1 mouse cellular context compared by ENCODE assay signal in the genomic region with DNA sequence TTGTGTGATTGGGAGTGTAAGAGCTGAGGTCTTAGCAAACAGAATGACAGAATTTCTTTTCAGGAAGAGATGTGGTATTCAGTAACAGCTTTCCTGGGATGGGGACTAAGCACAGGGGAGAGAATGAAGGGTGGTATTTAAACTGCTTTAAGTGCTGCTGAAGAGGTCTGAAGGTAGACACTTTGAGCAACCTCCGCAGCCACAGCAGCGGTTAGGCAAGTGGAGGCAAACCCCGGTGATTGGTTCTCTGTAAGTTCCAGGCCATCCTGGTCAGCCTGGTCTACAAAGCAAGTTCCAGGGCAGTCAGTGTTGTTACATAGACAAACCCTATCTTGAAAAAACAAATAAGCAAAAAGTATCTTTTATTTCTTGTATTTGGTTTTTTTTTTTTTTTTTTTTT.
TF ChIP-seq lines count a peak whose summit lies in the region.

No protein-coding gene starts in this region.

TF ChIP-seq in CH12.LX, 34 proteins besides CTCF, POLR2A, EP300 and RAD21:
- TF ChIP-seq ZNF384 (IDR thresholded peaks at IDR 0.05; ENCODE audit: low read depth, low read length) (0 out of 2 replicates have a peak, but pooled peaks have one; percentile 5), SMC3 (IDR thresholded peaks at IDR 0.05; ENCODE audit: low read depth, low read length) (no peak)
